Mouse (Mus musculus): ENCODE data around the gene Odc1.

DNA sequence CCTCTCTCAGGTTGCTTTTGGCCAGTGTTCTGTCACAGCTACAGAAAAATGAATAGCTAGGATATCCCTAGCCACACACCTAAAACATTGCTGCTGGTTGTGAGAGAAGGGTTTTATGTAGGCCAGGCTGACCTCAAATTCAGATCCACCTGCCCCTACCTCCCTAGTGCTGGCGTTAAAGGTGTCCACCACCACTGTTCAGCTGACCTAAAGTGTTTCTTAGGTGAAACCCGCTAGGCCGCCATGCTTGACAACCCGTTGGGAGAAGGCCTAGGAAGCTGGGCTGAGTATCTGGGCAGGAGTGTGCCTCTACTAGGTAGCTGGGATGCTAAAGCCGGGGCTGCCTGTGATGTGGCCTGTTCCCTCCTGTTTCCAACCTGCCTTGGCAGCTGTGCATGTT is 9.0 kb downstream of the Odc1 start:
- TF ChIP-seq EP300 (IDR thresholded peaks at IDR 0.05; ENCODE audit: insufficient read depth, low read depth, low read length) = no peak
- no peak for TF ChIP-seq POLR2A (IDR thresholded peaks at IDR 0.05; ENCODE audit: insufficient read depth, low read length)
- TF ChIP-seq CTCF (IDR thresholded peaks at IDR 0.05; ENCODE audit: low read depth, low read length) = no peak
